Mouse (Mus musculus) ovary, postnatal 10 days (tissue): ENCODE results near the gene Rtp3.

Experiments
- DNase-seq: peaks from one replicate; pipeline ENCODE4 v3.0.0; 2022; ENCODE audit warnings: low spot score

The Rtp3 gene

DNA sequence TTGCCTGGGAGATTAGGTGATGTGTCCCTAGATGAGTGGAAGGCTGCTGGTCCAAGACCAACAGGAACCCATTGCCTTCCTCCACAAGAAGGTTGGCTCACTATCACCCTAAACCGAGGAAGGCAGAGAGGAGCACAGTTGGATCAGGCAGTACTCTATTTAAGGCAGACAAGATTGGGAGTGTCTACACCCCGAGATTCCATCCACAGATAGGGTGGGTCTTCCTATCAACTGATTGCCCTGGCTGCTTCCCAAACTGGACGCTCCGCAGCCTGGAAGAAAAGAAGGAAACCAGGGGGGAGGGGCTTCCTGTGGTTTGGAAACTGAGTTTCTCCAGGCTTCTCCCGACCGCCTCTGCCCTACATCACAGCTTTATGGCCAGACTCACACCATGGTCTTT, at the start of gene Rtp3:
Gene Rtp3 (minus strand): TSS at position 380 of the 400 bp plus-strand sequence.
- no peak for DNase-seq

DNA sequence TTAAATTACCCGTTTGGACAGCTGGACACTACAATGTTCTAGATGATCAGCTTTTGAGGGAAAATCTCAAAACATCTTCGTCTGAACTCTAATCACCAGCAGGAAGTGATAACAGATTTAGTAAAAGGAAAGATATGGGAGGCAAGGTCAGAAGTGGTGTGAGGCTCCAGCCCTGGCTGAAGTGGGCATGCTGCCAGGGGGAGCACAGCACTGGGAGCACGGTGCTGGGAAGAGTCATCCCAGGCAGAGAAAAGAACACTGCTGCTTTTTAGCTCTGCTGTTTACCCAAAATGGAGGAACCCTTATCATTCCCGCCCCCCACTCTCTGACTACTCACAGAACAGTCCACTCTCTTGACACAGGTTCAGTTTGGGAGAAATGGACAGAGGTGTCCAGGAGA, 49.6 kb upstream of the Rtp3 start:
- DNase-seq, result no peak

DNA sequence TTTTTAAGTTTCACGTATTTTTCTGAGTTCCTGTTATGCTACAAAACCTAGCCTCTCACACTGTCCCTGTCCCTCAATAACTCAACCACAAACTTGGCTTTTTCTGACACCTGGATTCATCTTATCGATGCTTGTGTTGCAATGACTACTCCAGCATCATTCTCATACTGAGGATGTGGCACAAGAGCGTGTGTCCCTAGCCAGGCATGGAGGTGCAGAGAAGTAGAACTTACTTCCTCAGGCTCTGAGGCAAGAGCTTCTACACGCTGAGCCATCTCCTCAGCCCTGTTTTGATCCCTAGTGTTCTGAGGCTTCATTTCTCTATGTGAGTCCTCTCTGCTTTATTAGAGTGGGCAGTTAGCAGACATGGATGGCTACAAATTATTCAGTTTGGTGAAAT, 43.3 kb upstream of the Rtp3 start:
- DNase-seq, result no peak

DNA sequence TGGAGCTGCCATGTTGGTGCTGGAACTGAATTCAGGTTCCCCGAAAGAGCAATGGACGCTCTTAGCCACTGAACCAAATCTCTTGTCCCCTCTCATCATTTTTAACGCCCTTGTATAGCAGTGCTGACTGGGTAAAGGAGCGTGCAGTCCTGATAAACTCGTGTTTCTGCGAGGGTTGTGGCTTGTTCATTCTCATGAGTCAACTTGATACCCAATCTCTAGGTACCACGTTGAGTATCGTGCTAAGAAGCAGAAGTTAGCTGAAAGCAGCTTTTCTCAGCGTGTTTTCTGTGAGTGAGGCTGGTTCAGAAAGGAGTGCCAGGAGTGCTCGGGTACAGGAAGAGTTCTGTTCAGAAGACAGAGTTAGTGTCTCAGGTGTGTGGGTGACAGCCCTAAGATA, 36.4 kb upstream of the Rtp3 start:
- DNase-seq, result no peak

DNA sequence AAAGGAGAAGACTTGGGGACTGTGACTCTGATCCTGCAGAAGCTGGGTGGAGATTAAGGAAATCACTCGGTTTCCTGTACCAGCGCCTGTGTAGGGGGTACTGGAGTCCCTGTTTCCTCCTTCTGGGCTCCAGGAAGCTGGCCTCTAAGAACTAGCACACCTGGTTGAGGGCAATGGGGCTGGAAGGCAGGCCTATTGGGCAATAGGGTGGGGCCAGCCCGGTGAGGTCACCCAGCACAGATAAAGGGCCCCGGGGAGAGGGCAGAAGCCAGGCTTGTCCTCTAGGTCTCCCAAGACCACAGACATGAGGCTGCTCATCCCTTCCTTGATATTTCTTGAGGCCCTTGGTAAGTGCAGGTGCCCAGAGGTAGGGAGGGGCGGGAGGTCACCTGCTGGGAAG, 28.6 kb upstream of the Rtp3 start, which contains the start of gene Ltf:
Gene Ltf (plus strand): TSS at position 250 of the 400 bp plus-strand sequence.
- no peak for DNase-seq

DNA sequence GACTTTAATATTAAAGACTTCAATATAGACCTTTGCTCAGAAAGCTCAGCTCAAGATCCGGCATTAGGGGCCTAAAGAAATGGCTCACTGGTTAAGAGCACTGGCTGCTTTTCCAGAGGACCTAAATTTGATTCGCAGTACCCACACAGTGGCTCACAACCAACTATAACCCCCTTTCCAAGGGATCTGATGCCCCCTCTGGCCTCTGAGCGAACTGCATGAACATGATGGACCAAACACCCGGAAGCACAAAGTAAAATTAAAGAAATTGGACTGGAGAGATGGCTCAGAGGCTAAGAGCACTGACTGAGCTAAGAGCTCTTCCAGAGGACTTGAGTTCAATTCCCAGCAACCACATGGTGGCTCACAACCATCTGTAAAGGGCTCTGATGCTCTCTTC, 25.3 kb upstream of the Rtp3 start:
- DNase-seq, result no peak

DNA sequence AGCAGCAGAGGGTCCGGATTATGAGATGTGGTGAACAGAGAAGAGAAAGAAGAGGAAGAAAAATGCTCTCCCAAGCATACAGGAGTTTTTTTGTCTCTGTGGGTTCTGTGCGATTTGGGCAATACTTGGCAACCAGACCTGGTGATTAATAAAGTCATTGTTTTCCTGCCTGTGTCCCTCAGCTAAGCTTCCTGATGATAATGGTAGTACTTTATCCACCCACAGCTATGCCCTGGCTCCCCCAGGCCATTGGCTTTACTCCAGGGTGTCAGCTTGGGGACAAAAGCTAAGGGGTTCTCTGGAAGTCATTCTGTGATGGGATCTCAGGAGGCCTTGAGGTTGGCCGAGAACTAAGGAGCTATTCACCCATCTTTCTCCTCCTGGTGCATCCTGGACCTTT, 21.7 kb upstream of the Rtp3 start:
- no peak for DNase-seq

DNA sequence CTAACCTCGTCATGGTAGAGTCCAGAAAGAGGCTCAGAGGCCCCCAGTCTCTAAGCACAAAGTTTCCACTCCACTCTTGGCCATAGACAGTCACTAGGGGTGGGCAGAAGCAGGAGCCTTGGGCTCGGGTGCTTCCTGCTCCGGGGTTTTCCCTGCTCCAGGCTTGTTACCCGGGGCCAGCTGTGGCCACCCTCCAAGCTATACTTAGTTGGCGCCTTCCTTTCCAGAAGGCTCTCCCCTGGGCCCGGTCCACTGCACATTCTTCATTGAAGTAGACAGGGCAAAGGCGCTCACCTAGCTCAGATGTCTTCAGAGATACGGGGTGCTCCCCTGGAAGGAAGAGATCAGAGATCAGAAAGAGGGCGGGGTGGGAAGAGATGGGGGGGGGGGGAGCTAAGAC, 21.2 kb upstream of the Rtp3 start:
- no peak for DNase-seq

DNA sequence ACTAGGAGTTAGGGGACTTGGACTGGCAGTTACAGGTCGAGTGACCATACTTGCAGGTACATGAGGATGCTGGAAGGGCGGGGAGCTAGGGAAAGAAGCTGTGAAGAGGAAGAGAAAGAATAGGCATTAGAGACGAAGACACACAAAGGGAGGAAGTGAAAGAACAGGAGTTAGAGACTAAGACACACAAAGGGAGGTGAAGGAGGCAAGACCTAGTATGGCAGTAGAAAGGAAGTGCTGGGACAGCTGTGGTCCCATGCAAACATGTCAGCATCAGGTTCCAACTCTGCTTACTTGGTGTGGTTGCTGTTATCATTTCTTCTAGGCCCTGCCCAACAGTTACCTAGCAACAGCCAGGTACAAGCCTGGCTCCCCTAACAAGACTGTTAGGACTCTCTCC, 19.4 kb upstream of the Rtp3 start:
- DNase-seq, result no peak

DNA sequence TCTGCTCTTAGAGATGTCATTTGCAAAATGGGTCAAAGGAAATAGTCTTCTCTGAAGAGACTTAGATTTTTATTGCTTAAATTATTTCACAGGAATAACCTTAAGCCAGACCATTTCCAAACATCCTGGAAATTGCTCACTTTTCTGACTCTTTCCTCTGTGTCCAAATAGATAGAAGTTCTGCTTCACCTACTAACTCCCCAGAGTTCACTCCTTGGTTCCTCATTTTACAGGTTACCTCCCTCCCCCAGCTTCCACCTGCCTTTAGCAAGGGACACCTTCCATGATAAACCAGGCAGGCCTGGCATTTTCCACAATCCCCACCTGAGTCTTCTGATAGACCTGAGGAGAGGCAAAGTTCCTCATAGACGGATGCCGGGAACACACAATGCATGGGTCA, 16.2 kb upstream of the Rtp3 start:
- DNase-seq, result no peak

DNA sequence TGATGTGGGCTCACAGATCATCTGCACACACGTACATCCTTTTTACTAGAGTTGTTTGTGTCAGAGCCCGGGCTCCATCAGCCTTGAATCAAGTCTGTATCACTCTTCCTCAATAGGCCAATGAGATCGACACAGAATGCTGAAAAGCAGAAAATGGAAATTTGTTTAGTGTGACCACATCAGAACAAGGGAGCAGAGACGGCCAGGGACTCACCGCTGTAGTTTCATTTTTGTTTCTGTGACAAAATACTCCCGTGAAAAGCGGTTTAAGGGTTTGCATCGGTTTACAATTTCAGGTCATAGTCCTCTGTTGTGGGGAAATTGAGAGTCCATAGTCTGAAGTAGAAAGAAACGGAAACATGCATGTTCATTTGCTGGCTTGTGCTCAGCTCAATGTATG, 12.9 kb upstream of the Rtp3 start:
- no peak for DNase-seq

DNA sequence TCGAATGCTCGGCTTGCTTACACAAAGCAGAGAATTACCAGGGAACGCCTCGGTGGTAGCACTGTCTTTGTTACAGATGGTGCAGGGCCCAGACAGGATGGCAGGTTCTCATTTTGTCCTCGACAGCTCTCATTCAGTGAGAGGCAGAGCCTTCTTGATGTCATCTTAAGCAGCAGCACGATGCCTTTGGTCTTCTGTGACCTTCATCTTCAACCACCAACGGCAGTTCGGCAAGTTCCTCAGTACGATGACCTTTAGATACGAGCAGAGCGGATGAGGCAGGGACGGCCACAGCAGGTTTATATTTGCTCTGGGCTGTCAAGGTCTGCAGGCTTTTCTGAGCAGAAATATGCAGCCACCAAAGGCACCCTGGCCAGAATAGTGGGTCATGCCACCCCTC, 11.2 kb upstream of the Rtp3 start:
- no peak for DNase-seq

DNA sequence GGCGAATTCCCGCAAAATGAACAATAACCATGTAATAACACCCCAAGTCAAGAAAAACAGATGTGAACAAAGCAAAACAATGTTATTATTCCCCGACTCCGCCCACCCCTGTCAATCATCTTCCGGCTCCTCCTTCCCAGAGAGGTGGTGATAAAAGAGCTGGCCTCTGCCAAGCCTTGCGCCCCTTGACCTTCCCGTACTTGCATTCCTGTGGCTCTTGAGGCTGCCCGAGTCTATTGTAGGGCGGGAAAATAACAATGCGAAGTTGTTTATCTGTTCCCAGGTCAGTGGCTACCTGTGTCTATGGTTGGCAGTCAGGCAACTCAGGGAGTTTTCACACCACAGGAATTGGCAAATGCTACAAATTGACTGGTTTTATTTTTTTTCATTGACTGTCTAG, 9.5 kb upstream of the Rtp3 start:
- no peak for DNase-seq

DNA sequence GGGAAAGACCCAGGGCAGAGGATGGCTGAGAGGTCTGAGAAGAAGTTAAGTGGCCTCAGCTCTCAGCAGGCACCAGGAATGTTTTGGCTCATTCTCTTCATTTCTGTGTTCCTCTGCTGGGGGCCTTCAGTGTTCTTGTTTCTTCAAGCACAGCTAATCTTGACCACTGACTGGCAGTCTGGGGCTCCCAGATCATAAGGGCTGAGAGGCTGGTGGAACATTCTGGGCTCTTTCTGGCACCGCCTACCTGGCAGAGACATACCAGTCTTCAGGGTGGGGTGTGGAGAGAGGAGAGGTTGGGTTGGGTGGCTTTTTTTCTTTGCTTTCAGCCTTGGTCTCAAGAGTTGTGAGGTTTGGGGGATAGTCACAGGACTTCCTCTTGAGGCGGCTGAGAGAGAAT, 8.7 kb upstream of the Rtp3 start:
- DNase-seq, result no peak

DNA sequence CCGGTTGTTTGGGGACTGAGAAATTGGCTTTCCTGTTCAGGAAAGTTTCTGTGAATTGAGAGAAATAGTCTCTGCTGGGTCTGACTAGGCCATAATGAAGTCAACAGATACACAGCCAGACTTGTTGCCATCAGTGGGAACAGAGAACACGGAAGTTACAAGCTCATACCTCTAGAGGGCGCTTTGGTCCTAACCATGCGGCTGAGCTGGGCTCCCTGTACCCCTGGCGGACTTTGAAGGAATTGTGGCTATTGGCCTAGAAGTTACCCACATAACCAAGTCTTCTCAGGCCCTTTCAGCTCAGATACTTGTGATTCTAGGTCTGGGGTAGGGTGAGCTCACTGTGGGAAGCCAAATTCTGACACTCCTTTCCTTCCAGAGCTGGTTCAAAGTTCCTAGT, 6.9 kb upstream of the Rtp3 start:
- peak; percentile 27 for DNase-seq

DNA sequence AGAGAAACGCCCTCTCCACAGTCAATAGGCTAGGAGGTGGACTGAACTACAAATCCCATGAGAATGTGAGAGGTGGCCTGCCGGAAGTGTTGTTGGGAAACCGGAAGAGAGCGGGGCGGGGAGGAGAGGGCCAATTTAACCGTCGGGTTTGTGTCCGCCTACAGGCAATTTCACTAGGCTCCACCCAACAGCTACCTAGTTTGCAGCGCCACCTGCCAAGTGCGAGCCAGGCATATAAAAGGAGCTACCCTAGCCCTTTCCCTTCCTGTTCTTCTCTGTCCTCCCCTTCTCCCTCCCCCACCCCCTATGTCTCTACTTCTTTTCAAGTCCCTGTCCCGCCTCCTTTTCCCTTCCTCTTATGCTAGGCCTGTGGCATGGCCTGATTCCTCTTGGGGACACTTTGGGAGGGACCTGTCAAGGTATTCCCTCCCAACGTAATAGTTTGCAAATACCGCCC, 4.4 kb upstream of the Rtp3 start:
- no peak for DNase-seq

DNA sequence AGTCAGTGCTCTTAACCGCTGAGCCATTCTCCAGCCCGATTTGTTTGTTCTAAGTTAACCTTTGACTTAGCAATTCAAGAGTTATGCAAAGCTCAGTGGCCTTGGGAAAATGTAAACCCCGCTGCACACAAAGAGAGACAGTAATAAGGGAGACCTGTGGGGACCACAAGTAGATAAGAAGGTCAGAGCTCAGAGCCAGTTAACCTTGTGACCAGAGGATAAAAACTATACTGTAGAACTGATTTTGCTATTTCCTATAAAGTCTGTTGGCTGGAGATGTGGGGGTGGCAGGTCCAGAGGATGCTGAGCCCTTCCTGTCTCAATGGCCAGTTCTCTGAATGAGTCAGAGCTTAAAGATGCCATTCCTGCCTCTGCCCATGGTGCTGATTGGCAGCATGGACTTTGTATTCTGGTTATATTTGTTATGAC, 2.9 kb upstream of the Rtp3 start:
- no peak for DNase-seq

DNA sequence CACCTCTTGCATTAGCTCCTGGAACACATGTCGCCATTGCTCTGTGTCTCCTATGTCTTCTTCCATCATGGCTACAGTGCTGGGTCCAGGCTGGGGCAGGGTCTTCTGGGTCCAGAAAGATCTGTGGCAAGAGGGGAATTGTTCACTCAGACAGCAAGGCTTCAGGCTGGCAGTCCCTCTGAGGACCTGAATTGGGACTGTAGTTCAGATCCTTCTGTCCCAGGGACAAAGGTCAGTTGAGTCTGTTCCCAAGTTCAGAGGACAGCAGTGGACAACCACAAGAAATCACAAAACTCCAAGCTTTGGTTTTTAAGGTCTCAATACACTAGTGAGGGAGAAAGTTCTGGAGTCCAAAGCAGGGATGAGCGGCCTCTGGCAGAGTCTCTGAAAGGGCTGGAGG, 840 bp downstream of the Rtp3 start:
- DNase-seq, result no peak

DNA sequence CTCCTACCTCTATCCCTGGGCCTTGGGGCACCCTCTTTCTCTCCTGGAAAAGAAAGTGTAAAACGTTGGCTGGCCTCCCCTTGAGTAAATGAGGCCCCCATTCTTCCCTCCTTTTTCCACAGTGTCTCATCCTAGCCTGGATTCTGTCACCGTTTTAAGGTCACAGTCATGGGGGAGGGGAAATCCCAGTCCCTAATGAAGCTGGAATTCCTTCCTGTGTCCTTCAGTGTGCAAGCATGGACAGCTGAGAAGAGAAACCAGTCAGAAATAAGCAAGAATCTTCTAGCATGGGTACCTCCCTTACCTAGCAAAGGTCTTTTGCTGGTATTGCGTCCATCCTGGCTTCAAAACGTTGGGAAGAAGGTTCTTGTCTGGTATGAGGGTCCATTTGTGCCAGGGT, 1.2 kb downstream of the Rtp3 start:
- DNase-seq, result no peak

DNA sequence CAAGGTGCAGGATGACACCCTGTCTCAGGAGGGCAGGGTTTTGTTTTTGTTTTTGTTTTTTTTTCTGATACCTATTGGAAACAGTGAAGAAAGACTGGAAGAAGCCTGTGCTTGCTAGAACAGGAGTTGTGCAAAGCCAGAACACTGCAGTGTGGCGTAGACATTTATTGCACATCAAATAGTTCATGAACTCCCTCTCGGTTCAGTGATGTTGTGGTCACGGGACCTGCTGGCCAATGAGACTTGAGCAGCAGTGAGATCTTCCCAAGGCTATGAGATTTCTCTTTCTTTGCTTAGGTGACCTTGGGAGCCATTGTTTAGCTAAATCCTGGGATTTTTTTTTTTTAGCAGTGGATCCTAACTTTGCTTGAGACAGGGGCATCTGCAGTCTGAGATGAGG, 2.3 kb downstream of the Rtp3 start:
- DNase-seq, result no peak

DNA sequence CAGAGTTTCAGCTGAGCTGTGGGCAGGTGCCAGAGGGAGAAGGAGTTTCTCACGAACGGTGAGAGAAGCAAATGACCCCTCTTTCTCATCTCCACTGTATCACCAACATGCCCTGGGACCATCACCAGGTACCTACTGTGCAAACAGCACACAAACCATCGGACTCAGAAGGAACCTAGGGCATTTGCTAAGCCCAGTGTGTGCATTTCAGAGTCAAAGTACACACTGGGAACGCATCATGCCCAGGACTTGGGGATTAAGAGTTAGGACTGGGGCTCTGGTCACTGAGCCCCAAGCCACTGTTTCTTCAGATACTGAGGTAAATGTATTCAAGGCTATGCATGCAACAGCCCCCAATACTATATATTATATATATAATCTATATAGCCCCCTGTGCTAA, 3.1 kb downstream of the Rtp3 start:
- DNase-seq, result no peak

DNA sequence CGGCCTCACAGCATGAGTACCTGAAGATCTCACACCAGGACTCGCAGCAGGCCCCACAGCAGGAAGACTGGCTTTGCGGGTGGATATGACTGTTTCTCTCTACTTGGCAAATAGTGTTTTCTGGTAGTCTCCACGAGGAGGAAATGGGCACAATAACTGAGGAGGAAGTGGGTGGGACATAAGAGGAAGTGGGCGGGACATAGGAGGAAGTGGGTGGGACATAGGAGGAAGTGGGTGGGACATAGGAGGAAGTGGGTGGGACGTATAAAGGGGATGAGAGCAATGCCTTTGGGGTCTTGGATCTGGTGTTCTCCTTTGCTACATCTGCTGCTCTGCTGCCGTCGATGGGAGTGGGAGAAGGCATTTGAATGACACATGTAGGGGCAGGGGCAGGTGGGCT, 4.4 kb downstream of the Rtp3 start:
- DNase-seq, result no peak

DNA sequence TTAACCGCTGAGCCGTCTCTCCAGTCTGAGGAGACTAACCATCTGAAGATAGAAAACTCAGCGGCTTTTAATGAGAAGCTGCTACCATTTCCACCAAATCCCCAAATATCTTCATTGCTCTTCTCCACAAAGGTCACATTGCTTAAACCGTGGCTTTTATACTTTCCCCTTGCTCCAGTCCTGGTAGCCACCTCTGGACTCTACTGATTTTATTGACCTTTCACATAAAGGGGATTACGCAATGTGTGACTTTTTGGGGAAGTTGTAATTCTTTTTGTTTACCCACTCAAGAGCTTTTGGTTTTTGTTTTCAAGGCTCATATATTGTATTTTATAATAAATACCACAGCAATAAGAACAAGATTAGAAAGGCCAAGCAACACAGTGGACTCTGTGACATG, 4.8 kb downstream of the Rtp3 start:
- DNase-seq, result no peak

DNA sequence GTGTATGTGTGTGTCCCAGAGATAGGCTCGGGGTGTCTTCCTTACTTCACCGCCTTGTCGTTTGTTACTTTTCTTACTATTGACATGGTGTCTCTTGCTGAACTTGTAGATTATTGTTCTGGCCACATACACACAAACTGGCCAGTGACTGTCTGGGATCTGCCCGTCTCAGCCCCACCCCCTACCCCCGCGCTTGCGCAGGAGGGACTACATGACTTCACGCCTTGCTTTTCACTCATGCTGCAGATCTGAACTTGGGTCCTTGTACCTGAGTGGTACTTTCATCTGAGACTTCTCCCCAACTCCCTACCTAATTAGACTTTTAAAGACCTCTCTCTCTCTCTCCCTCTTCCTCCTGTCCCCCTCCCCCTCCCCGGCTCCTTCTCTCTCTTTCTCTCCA, 6.3 kb downstream of the Rtp3 start:
- no peak for DNase-seq

DNA sequence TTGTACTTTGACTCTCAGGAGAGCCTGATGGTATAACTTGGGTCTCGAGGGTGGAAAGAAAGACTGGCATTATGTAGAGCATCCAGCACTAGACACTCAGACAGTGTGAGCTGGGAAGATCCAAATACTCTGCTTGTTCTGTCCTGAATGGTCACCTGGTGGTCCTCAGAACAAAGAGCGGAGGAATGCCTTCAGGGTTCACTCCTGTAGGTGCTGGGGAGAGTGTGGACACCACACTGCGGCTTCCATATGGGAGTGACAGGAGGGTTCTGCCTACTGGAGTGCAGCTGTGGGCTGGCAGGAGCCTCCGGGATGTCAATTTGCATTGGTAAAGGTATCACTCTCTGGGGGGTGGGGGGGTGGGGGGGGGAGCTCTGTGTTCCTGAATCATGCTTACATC, 8.0 kb downstream of the Rtp3 start:
- no peak for DNase-seq
